Mouse (Mus musculus) olfactory bulb, adult 2 months (tissue): ENCODE measurements around the gene Cd209a. TPM values are rescaled to one million over a fixed set of nuclear protein-coding genes. Genes with fewer than 3 reads are reported as not detected.

Experiments used
- H3K27ac ChIP-seq: fragments of 200-500 bp; 2 replicates; pipeline ENCODE4 v1.5.1; 2012; ENCODE audit warnings: low read depth, low read length; ENCODE audit not compliant: insufficient read depth
- H3K4me1 ChIP-seq: fragments of 200-500 bp; 2 replicates; pipeline ENCODE4 v1.6.1; 2012; ENCODE audit warnings: low read length; ENCODE audit not compliant: control insufficient read depth, insufficient read depth
- H3K4me3 ChIP-seq: fragments of 200-500 bp; 2 replicates; pipeline ENCODE4 v1.5.1; 2012; ENCODE audit warnings: mild to moderate bottlenecking, low read depth, low read length, moderate library complexity; ENCODE audit not compliant: insufficient read depth
- CTCF ChIP-seq: fragments of 200-500 bp; IDR thresholded peaks from 2 replicates; pipeline ENCODE4 v1.5.1; 2012; ENCODE audit warnings: low read depth, mild to moderate bottlenecking, low read length, moderate library complexity; ENCODE audit not compliant: insufficient read depth
- POLR2A ChIP-seq: fragments of 200-500 bp; IDR thresholded peaks from 2 replicates; pipeline ENCODE4 v1.6.1; 2012; ENCODE audit warnings: mild to moderate bottlenecking, low read depth, low read length, moderate library complexity; ENCODE audit not compliant: insufficient read depth
- WGBS: fragments of 180-500 bp; shearing (Covaris S2); methylation state at CpG from one replicate; pipeline ENCODE4 v1.1.7; 2018; 5-methylcytosine and 5-hydroxymethylcytosine counted together
- polyA plus RNA-seq: library from polyadenylated mRNA; stranded (reverse); fragments of >200 nt; gene quantifications from 2 replicates; pipeline ENCODE4 v1.2.4, GENCODE M21; 2012; ENCODE audit warnings: low replicate concordance; ENCODE audit not compliant: missing spikeins, insufficient read depth, insufficient read length

The Cd209a gene
- polyA plus RNA-seq, 1 experiment = not detected

- Histone ChIP-seq H3K27ac (no peak overlapping the region), H3K4me1 (peaks cover 2% of the 10 kb centered on the region; the same call in 1 of the 2 replicates), H3K4me3 (no peak overlapping the region)
- 86% methylated on average over 12 of the region's 12 CpGs for WGBS
- TF ChIP-seq POLR2A = no peak
- TF ChIP-seq CTCF = no peak
Measured at GRCm38 (mm10) chr8:3717321-3717954, 31.3 kb downstream of the Cd209a start.

DNA sequence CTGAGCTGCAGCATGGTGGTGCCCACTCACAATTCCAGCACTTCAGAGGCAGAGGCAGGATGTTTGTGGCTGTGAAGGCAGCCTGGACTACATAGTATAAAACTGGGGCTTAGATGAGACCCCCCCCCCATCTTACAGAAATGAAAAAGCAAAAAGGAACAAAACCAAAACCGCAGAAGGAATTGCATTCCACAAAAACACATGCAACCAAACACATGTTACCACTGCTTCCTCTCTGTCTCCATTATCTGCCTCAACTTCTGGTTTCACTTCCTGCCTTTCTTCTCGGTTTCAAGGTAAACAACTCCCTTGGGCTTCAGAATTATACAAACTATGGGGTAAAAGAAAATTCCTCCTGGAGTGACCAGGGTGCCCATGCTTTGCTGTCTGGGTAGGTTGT is 37.1 kb downstream of the Cd209a start:
- whole genome bisulfite sequencing = 61% methylated on average over 2 of the region's 2 CpGs
- no peak overlapping the region for H3K27ac ChIP-seq

DNA sequence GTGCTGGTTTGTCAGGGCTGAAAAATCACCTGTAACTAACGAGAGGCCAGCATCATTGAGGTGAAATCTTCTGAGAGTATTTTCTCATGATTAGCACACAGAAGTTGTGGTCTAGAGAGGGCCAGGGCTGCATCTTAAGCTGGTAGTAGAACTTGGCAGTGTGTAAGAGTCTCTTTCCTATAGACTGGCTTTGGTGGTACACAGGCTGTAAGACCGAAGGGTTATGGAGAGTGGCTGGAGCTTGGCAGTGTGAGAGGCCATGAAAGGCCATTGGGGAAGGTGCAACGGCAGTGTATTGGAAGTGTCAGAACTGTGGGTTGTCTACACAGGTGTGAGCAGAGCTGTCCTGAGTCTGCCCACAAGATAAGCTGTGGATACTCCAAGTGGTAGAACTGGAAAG is 38.5 kb downstream of the Cd209a start:
- H3K4me1 ChIP-seq = no peaks in the 10 kb centered on the region
- no peak overlapping the region for H3K4me3 ChIP-seq
- no peak overlapping the region for H3K27ac ChIP-seq
- WGBS = 81% methylated on average over 3 of the region's 3 CpGs
- TF ChIP-seq CTCF (no peak), POLR2A (no peak)

More for the DNA sequence above, 37.1 kb downstream of the Cd209a start:
- no peak for TF ChIP-seq POLR2A
- no peak for TF ChIP-seq CTCF
- Histone ChIP-seq H3K4me1 (no peaks in the 10 kb centered on the region), H3K4me3 (no peak overlapping the region)

DNA sequence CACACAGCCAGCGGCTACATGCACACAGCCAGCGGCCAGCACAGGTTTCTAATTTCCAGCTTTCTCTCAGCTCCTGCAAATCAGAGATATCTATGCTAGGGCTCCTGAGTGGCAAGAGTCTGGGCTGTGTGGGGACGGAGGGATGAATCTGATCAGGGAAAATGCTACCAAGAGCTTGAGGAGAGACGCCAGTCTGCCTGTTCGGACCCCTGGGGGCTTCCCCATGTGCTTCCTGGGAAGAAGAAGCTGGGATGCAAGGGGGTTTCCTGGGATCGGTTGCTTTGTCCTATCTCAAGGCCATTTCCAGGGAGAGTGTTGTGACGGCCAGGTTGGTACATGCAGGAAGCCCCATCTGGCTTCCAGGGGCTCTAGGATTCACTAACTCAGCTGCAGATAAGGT is 41.2 kb downstream of the Cd209a start:
- 72% methylated on average over 7 of the region's 7 CpGs for WGBS
- no peak overlapping the region for H3K4me3 ChIP-seq
- H3K4me1 ChIP-seq = no peaks in the 10 kb centered on the region
- TF ChIP-seq CTCF = no peak
- TF ChIP-seq POLR2A = no peak
- H3K27ac ChIP-seq = no peak overlapping the region

- no peak overlapping the region for H3K4me3 ChIP-seq
- TF ChIP-seq CTCF (no peak), POLR2A (no peak)
- WGBS = 55% methylated on average over 4 of the region's 4 CpGs
- H3K27ac ChIP-seq = no peak overlapping the region
- no peaks in the 10 kb centered on the region for H3K4me1 ChIP-seq
Measured at GRCm38 (mm10) chr8:3705711-3706110, 43.1 kb downstream of the Cd209a start.

DNA sequence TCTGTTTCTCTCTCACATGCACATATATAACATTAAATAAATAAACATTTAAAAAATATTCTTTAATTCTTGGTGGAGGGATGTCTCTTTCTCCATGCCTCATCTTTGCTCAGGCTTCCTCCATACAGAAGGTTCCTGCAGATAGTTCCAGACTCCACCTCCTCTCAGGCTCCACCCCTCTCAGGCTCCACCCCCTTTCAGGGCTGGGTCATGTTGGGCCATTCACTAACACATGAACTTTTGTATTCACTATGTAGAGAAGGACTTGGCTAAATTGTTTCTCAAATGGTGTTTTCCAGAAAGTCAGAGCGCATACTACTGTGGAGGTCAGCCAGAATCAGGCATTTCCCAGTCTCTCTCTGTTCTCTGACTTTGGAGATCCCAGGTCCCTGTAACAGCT is 47.3 kb downstream of the Cd209a start:
- H3K4me1 ChIP-seq = no peaks in the 10 kb centered on the region
- H3K4me3 ChIP-seq = no peak overlapping the region
- H3K27ac ChIP-seq = no peak overlapping the region
- TF ChIP-seq CTCF (no peak), POLR2A (no peak)
- 96% methylated on average over 1 of the region's 1 CpGs for WGBS

DNA sequence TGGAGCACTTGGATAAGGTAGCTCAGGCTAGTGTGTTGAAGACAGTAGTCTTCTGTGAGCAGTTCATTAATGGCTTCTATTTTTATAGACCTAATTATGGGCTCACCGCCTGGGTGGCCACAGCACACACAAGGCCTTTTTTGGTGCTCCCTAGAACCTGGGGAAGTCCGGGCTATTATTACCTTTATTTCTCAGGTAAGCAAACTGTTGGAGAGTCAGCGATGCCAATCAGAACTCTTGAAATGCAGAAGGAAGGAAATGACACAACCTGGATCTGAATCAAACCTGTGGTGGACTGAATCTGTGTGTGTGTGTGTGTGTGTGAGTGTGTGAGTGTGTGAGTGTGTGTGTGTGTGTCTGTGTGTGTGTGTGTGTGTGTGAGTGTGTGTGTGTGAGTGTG is 54.7 kb downstream of the Cd209a start, which contains the start of gene Fcer2a:
Gene Fcer2a, minus strand, starts transcription at position 55 of the 400 bp plus-strand sequence.
- H3K4me3 ChIP-seq = no peak within 1 kb of the TSS
- H3K4me1 ChIP-seq = no peaks in the 10 kb centered on the region
- no peak within 1 kb of the TSS for H3K27ac ChIP-seq
- WGBS = 78% methylated on average over 3 of the region's 3 CpGs
- TF ChIP-seq POLR2A = no peak
- no peak for TF ChIP-seq CTCF

Other genes starting within 250 kb of the Cd209a start
- gene Mcoln1, start 248.5 kb downstream of the Cd209a start, polyA plus RNA-seq = 296 TPM in 1 of 2 replicates, not detected in the other
- gene Pnpla6, start 233.6 kb downstream of the Cd209a start, polyA plus RNA-seq = not detected in 2 replicates
- not detected in 2 replicates for gene C330021F23Rik, start 181.0 kb downstream of the Cd209a start, polyA plus RNA-seq
- gene Camsap3, start 161.7 kb downstream of the Cd209a start, polyA plus RNA-seq = not detected in 2 replicates
- gene Xab2, start 127.7 kb downstream of the Cd209a start, polyA plus RNA-seq = not detected in 2 replicates
- not detected in 2 replicates for gene Pet100, start 127.4 kb downstream of the Cd209a start, polyA plus RNA-seq
- gene Pcp2, start 123.4 kb downstream of the Cd209a start, polyA plus RNA-seq = not detected in 2 replicates
- gene Stxbp2, start 118.0 kb downstream of the Cd209a start, polyA plus RNA-seq = not detected in 2 replicates
- gene Retn, start 93.2 kb downstream of the Cd209a start, polyA plus RNA-seq = not detected in 2 replicates
- not detected in 2 replicates for gene Mcemp1, start 83.2 kb downstream of the Cd209a start, polyA plus RNA-seq
- gene Fcor, start 76.6 kb downstream of the Cd209a start, polyA plus RNA-seq = not detected in 2 replicates
- not detected in 2 replicates for gene Trappc5, start 72.7 kb downstream of the Cd209a start, polyA plus RNA-seq
- gene Fcer2a, start 54.8 kb downstream of the Cd209a start, polyA plus RNA-seq = not detected in 2 replicates
- gene Clec4g, start 28.3 kb downstream of the Cd209a start, polyA plus RNA-seq = not detected in 2 replicates
- gene Cd209e, start 105.3 kb upstream of the Cd209a start, polyA plus RNA-seq = not detected in 2 replicates
- gene Cd209d, start 129.6 kb upstream of the Cd209a start, polyA plus RNA-seq = not detected in 2 replicates
- gene Cd209b, start 177.9 kb upstream of the Cd209a start, polyA plus RNA-seq = not detected in 2 replicates
- gene Cd209c, start 205.8 kb upstream of the Cd209a start, polyA plus RNA-seq = not detected in 2 replicates